Mouse (Mus musculus) lung, postnatal 0 days (tissue): ENCODE data around the gene Rasgef1a.

Experiments used
- CTCF ChIP-seq: IDR thresholded peaks from 2 replicates; pipeline ENCODE4 v1.5.1; 2016; ENCODE audit warnings: antibody characterized with exemption, mild to moderate bottlenecking
- EP300 ChIP-seq: IDR thresholded peaks from 2 replicates; pipeline ENCODE4 v1.6.1; 2016; ENCODE audit warnings: antibody characterized with exemption, mild to moderate bottlenecking, control low read depth

DNA sequence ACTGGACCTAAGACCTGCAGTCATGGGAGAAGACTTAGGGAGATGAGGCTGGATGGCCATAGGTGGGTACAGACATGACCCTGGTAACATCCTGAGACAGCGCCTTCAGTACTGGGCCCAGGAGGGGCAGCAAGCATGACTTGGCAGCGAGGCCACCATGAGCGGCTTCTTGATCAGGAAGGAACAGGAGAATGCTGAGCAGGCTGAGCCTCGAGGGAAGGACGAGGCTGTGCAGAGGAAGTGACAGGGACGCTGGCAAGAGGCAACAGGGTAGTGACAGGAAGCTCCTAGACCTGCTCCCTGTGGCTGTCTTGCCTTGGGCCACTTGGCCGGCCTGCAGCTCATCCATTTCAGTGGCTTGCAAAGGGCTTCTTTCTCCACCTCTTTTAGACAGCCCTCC lies 66.2 kb downstream of the Rasgef1a start:
- TF ChIP-seq EP300 (no peak), CTCF (no peak)
